Mouse (Mus musculus) common myeloid progenitor, adult 5-6 weeks (primary cell): ENCODE measurements around the gene Cited2. TPM values are rescaled to one million over a fixed set of nuclear protein-coding genes. Genes with fewer than 3 reads are reported as not detected.

Experiments
- ATAC-seq: replicated peaks from 2 replicates; pipeline ENCODE4 v1.8.0; 2016; ENCODE audit warnings: low read depth, mild to moderate bottlenecking, moderate TSS enrichment, inconsistent platforms; ENCODE audit not compliant: poor library complexity, severe bottlenecking
- total RNA-seq: library from RNA; stranded (forward); fragments of 200-1000, 187-1606 nt; gene quantifications from 2 replicates; pipeline ENCODE4 v1.2.3, GENCODE M21; 2017

Cited2 gene
- total RNA-seq = 27.8 and 44.6 TPM in 2 replicates

DNA sequence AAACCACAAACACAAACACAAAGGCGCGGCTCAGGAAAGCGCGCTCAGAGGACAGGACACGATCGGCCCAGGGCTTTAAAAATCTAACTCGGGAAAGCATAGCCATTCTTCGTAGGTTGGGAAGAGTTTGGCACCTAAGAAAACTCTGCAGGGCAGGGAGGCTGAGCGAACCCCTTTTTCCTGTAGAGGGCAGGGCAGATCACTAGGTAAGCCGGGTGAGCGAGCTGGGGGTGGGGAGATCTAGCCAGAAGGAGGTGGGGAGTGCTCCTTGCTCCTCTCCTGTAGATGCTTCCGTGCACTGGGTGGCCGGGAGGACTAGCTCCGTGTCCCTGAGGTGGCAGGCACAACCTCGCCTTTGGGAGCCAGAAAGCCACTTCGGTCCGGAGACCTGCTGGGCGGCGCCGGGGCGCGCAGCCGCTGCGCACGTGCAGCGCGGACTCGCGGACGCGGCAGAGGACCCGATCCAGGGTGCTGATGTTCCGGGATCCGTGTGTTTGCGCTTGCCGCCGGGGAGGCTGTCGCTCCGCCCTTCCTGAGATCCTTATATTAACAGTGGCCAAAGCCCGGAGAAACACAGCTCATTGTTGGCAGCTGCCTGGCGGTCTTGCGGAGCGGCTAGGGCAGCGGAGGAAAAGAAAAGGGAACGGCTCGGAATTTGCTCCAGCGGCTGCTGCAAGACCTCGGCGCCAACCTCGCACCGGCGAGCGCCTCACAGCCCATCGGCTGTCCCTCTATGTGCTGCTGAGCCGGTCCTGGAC is at the start of gene Cited2:
Gene Cited2, plus strand, starts transcription at position 566 of the 758 bp plus-strand sequence.
- ATAC-seq = peak; percentile 46

GRCm38 (mm10) chr10:17674454-17674853 is 48.6 kb upstream of the Cited2 start:
- ATAC-seq = no peak

- no peak for ATAC-seq
These were observed 48.1 kb upstream of the Cited2 start for GRCm38 (mm10) chr10:17674869-17675268.

GRCm38 (mm10) chr10:17676464-17676863 is 46.6 kb upstream of the Cited2 start:
- no peak for ATAC-seq

DNA sequence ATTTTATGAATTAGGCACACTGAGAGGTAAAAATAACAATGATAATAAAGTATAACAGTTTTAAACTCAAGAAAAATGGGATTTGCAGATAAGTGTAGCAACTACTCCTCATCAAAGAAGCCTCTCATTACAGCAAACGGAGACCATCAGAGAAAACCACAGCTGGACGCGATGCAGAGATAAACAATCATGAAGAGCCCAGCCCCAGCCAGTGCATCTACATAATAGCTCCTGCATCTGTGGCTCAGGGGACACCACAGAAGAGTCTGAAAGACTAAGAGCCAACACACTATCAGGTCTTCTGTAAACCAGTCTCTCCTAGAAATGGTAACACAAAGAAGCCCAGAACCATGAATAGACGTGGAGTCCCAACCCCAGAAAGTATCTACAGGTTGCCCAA is 45.7 kb upstream of the Cited2 start:
- ATAC-seq = peak; percentile 52; the same call in 1 of the 2 replicates

- ATAC-seq = no peak
These were observed 42.3 kb upstream of the Cited2 start for GRCm38 (mm10) chr10:17680432-17681382.

DNA sequence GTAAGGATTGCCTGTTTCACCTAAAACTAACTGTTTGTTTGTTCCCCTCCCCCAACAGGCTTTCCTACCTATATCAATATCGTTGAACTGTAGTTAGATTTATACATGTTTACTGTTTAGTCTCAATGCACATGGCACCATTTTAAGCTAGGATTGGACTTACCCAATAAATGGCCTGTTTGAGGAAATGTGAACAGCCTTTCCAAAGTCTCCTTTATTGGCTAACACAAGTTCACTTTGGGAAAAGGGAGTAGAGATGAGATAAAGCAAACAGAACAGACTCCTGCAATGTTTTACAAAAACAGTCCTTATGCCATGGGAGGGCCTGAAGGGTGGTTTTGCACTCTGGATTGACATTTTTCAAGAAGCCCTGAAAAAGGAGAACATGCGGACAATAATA is 41.6 kb upstream of the Cited2 start:
- ATAC-seq = no peak

GRCm38 (mm10) chr10:17683852-17684428 is 39.1 kb upstream of the Cited2 start:
- ATAC-seq = peak; percentile 79

DNA sequence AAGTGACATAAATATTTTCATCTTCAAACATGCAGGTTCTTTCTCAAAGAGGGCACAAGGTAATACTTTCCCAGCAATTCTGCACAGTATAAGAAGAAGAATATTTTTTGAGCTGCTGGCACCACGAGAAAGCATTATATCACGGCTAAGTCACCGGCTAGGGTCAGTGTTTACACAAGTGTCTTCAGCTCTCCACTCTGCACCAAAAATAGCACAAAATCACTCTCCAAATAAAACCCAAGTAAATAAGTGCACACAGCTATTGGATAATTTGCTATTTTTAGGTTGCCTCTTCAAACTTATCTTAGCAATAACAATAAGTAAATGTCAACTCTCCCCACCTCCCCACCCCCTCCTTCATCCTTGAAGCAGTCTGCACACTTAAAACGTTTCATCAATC is 33.2 kb upstream of the Cited2 start:
- no peak for ATAC-seq

DNA sequence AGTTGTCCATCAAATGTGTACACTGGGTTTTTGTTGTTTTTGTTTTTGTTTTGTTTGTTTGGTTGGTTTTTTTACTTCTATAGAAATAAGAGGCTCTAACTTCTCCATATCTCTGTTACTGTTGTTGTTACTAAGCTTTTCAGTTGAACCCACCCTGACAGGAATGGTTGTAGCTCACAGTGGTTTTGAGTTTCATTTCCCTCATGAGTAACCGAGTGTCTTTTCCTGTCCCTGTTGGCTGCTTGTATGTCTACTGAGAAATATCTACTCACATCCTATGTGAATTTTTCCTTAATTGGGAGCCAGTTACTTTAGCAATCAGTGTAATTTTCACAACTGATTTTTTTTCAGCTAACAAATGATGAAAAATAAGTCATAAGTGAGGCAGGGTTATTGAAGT is 31.3 kb upstream of the Cited2 start:
- ATAC-seq = peak; percentile 63

GRCm38 (mm10) chr10:17695801-17696200 is 27.2 kb upstream of the Cited2 start:
- no peak for ATAC-seq

DNA sequence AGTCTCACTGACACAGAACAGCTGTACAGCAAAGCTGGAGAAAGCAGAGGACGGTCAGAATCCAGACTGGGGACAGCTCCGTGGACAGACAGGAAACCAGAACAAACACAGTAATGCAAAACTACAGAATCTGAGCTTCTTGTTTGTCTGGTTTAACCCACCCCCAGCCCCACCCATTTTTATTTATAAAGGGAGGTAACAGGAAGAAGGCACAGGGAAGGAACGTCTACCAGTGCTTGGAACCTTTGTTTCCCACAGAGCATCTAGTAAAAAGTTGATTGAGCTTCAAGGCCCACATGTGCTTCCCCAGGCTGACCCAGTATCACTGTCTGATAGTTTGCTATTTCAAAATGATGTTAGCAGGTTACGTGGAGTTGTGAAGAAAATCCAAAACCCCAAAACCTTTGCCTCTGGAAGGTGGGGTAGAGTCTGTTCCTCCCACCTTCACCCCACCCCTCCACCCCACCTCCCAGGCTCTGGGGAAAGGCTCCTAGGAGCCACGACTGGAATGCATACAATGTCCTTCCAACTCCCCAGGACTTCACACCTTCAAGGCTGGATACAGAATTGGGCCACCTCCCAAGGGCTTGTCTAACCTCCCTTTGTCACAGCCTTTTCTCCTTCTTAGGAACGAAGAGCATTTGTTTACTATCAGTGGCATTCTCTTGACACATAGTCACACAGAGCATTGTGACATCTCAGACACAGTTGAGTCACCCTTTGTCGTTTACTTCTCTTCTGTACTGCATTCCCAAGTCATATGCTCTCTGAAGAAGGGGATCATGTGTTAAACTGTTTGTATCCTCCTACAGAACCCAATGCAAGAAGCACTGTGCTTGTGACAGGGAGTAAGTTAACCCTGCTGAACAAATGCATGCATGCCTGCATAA is 25.4 kb upstream of the Cited2 start:
- no peak for ATAC-seq

DNA sequence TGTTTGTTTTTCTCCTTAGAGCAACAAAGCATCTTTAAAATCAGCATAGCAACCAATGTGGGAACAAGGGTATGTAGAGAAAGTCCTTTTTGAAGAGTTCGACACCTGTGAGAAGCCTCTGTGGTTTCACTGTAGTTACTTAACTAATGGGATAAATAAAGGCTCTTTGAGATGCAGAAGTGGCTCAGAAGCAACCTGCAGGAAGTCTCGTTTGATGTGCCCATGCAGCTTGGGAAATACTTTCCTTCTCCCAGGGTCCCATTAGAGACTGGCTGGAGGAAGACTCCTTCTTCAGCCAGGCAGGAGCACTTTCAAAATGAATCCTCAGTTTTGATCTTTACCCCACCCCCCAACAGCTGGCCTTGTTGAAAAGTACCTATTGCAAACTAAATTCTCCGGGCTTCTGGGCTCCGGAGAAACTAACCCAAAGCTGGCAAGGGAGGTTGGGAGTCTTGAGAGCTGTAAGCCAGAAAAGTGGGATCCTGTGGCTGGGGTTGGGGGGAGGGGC is 17.5 kb upstream of the Cited2 start:
- no peak for ATAC-seq

DNA sequence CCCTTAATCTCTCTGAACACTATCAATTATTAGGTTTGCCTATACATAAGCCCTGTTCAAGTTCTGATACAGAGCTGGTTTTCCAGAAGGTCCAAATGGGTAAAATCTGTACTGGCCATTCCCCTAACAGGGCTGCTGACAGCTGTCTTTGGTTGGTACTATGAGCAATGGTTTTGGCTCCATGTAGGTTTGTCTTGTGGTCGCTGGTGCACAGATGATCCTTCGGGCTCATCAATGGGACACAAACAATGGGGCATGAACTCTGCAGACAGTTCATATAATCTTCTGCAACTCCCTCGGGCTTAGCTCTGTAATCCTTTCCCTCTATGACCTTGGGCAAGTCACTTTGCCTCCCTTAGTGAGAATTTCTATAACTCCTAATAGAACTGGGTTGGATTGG is 12.3 kb upstream of the Cited2 start:
- ATAC-seq = no peak

GRCm38 (mm10) chr10:17719009-17719570 is 3.9 kb upstream of the Cited2 start:
- ATAC-seq = peak; percentile 8; the same call in 1 of the 2 replicates

- ATAC-seq = no peak
These were observed 3.4 kb upstream of the Cited2 start for GRCm38 (mm10) chr10:17719646-17720045.

- no peak for ATAC-seq
These were observed 2.0 kb upstream of the Cited2 start for GRCm38 (mm10) chr10:17720891-17721601.

DNA sequence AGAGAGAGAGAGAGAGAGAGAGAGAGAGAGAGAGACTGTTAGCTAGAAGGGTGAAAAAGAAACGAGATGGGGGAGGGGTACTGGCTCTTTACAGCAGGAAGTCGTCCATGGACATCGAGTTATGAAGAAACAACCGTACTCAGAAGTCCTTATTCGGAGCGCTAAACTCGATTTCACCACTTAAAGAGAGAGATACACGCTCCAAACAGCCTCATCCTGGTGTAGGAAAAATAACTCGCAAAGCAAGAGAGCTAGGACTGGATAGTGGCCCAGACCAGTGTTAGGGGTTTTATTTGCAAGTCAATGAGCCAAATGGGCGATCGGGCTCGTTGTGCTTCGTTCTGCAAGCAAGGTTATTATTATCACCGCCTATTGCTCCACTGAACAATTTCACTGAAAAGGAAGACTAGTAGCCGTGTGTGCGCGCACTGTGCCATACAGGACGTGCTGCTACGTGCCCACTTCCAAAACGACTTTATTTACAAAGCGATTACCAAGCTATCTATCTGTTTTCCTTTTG is 1.4 kb upstream of the Cited2 start:
- peak; percentile 0; the same call in 1 of the 2 replicates for ATAC-seq
